Mouse (Mus musculus) layer of hippocampus, adult 18-20 months (tissue): Measurements from ENCODE around the gene Zscan26. TPM values are rescaled to one million over a fixed set of nuclear protein-coding genes. Genes with fewer than 3 reads are reported as not detected.
A peak's percentile ranks its signal among the peaks of the same experiment; 100 is the strongest.

ENCODE experiments used
- DNase-seq, 2 experiments: peaks; one replicate each; pipeline ENCODE4 v3.0.0; 2022; ENCODE audit warnings: low spot score in 2 of 2
- total RNA-seq, 2 experiments: library from RNA; stranded (reverse); gene quantifications; 2 replicates each; pipeline ENCODE4 v1.2.3; 2021

Zscan26 gene
- total RNA-seq, 2 experiments from 2014 or later, result 54.4 to 55.9 TPM

DNA sequence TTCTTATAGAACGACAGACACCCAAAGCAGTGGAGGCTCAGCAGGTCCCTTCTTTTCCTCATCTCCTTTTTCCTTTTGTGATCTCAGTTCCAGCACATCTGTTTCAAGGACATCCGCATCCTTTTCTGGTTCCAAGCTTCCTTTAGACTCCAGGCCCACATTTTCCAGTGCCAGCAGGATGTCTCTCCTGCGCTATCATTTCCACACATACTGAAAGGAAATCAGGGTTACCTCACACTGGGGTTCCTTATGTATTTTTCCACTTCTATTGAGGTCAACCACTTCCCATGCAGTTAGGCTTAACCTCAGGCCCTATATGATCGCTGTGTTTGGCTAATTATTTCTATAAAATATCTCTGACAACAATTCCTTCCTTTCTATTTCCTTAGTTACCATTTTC lies 18.1 kb downstream of the Zscan26 start:
- DNase-seq, result no peak

- no peak for DNase-seq
These were observed 25.9 kb downstream of the Zscan26 start for GRCm38 (mm10) chr13:21427631-21428030.

GRCm38 (mm10) chr13:21423301-21423700 lies 30.2 kb downstream of the Zscan26 start:
- no peak for DNase-seq

DNA sequence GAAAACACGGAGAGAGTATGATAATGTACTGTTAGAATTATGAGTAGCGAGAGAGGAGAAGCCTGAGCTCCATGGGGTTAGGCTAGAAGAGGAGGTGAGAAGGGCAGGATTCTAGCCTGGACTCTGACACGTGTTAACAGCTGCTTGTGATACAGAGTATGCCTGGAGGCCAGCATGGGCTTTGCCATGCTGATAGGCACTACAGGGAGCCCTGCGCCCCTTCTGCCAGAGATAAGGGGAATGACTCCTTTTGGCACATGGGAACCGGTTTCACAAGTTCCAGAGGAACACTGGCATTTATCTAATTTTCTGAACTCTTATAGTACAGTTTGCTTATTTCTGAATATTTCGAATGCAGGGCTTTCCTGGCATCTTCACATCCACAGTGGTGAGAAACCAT lies 34.7 kb downstream of the Zscan26 start:
- DNase-seq, result no peak

- DNase-seq, result no peak
These were observed 36.1 kb downstream of the Zscan26 start for GRCm38 (mm10) chr13:21417298-21418010.

GRCm38 (mm10) chr13:21415750-21416149 lies 37.8 kb downstream of the Zscan26 start:
- no peak for DNase-seq

DNA sequence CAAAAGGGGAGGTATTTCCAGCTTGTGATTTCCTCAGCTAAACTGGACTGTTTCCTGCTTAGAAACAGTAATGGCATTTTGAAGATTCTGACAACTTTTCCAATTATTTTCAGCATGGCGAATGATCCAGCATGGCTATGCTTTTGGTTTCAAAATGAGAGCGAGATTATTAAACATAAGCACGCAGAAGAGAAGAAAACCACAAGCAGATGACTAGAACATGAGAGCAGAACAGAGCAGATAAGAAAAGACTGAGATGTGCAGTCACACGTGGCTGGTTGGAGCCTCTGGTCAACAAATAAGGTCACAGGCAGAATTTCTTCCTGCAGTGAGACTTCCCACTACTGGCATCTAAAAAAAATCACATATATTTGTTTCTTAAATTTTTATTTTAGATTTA lies 38.3 kb downstream of the Zscan26 start:
- DNase-seq, result no peak

DNA sequence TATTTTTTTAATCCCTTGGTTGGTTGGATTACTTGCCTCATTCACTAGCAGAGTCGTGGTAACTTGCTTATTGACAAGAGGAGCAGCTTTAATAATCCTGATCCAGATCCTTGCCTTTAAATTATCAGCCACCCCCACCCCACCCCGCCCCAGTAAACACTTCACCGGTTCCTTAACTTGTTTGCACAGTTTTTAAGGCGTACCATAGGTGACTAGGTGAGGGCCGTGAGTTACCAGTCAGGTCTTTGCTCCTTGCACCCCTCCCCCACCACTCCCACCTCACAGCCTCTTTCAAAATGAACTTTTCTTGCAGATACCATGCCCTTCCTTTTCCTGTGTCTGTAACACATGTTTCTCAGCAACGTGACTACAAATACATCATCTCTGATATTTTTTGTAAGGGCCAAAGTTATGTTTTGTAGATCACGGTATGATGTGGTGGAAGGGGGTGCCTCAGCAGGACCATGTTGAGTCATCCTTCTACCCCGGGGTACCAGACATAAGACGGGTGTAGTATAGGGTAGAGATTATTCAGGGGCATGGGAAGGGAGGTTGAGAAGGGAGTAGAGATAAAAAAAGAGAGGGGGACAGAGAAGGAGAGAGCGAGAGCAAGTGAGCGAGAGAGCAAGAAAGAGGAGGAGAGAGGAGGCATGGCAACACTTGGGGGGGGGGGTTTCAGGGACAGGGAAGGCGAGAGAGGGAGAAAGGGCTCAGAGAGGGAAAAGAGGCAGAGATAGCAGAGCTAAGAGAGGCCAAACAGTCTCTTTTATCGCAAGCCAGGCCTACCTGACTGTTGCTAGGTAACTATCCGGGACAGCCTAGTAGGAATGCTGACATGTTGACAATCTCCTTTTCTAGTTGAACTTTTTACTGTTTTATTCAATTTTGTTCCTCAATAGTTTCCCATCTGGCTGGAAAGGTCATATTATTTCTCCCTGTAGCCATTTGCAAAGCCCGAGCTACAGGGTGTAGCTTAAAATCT lies 39.0 kb downstream of the Zscan26 start:
- DNase-seq, result no peak

DNA sequence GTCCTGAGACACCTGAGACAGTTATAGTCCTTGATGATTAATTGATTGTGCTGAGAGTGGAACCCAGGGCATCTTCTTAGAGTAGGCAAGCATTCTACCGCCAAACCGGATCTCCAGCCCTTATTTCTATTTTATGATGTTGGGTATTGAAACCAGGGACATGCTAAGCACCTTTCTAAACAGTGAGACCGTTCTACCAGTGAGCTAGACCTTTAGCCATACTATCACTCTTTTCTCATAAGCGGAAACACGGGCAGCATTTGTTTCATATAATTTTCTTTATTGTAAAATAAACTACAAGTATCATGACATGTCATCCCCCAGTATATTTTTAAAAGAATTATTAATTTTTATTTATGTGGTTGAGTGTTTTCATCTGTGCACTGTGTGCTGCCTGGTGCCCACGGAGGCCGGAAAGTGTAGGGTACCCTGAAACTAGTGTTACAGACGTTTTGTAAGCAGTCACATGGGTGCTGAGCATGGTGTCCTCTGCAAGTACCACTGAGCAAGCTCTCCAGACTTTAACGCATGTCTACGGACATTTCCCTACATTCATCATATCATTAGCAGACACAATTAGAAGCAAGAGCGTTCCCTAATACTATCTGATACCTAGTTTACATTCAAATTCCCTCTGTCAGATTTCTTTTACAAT lies 44.6 kb downstream of the Zscan26 start:
- DNase-seq, result no peak

DNA sequence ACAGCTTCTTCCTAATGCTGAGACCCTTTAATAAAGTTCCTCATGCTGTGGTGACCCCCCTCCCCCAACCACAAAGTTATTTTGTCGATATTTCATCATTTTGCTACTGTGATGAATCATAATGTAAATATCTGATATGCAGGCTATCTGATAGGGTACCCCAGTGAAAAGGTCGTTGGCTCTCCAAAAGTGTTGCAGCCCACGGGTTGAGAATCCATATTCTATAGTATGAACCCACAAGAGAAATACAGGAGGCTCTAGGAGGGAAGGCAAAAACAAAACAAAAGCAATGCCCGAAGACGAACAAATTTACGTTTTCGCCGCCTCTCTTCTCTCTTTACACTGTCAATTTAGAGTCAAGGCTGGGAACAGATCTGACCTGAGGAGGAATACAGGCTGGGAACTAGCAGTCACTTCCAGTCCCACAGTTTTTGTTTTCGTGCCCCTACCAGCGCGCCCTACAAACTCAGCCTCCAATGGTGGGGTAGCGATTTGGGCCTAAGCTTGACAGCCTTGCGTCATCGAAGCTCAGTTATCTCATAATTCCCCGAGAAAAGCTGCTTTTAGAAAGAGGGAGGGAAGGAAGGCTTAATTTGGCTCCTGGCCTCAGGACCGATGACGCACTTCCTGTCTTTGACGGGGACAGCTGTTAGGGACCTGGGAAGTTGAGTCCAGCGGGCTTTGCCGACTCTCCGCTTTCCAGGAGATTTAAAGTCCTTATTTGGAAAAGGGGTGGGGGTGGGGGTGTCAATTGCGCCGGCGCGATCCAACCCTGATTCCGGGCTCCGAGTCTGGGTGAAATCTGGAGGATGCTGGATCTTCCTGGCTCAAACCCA lies 45.3 kb downstream of the Zscan26 start:
- DNase-seq, result peak; percentile 86 to 93

DNA sequence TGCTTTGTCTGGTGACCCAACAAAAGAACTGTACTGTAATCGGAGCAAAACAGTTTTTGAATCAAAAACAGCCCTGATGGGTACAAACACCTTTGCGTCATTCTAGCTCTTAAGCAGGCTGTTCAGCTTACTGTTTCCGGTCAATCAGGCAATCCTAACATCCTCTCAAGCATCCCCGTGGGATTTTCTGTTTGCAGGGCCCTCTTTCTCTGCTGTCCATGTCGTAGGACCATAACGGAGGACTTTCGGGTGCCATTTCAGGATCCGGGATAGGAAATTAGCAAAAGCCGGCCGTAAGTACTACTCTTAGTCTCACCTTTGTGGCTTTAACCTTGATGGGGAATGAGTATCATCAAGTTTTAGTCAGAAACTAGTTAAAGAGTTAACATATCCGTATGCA lies 46.2 kb downstream of the Zscan26 start:
- DNase-seq, result no peak

DNA sequence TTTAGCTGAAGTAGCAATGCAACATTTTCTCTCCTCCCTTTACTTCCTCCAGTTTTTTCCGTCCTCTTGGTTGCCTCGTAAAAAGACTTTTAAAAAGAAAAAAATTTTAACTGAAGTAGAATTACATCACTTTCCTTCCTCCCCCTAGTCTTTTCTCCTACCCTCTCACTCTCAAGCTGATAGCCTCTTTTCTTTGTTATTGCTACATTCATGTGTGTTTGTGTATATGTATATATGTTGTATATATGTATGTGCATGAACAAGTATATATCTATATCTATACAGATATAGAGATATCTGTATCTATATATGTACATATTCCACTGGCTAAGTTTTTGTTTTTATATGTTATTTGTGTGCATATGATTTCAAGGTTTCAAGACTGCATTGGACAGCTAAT lies 50.7 kb downstream of the Zscan26 start:
- DNase-seq, result no peak

DNA sequence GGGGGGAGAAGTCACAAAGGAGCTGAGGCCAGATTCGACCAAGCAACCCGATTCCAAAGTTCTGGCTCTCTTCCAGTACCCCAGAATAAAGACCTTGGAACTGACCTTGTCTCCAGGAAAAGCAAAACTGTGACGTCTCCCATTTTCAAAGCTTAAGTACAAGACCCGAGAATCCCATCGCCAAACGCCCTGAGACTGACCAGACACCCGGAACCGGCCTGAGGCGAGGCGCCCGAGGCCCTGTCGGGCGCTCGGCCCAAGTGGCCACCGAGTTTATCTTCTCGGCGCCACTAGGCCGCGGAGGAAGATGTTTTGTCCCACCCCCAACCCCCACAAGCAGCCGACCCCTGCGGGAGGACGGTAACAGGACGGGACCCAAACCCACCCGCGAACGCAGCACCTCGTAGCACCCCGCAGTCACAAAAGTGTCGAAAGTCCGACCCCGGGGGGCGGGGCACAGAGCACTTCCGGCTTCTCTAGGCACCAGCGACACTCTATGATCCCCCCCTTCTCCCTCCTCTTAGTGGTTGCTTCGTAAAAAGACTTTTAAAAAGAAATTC lies 51.2 kb downstream of the Zscan26 start, which contains the start of gene Zkscan3:
TSS of gene Zkscan3 (minus strand) at position 469 of the 560 bp plus-strand sequence.
- DNase-seq, result peak; percentile 59 to 86

- no peak for DNase-seq
These were observed 51.8 kb downstream of the Zscan26 start for GRCm38 (mm10) chr13:21401636-21402286.

GRCm38 (mm10) chr13:21401166-21401565 lies 52.4 kb downstream of the Zscan26 start:
- no peak for DNase-seq

DNA sequence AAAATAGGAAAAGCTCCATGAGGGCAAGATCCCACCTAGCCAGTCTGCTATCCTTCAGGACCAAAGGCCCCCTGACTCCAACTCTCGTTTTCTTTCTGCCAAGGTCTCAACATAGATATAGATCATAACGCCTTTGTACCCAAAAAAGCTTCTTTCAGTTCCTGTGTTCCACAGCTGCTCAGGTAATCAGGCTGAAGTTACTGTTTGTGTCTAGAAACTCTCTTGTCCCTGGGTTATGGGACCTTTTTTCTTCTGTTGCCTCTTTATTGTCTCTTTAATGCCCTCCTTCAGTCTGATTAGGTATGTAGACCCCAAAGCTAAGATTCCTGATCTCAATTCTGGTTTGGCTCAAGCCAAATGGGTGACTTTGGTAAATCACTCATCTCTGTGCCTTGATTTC lies 56.0 kb downstream of the Zscan26 start:
- DNase-seq, result no peak

- DNase-seq, result peak in 1 of 2 experiments; percentile 3
These were observed 57.5 kb downstream of the Zscan26 start for GRCm38 (mm10) chr13:21396048-21396447.

GRCm38 (mm10) chr13:21395623-21396022 lies 57.9 kb downstream of the Zscan26 start:
- DNase-seq, result no peak

- DNase-seq, result no peak
These were observed 58.3 kb downstream of the Zscan26 start for GRCm38 (mm10) chr13:21395211-21395610.
